10 mouse cellular contexts compared by ENCODE assay signal in genomic region chr3:99885187-99885811, GRCm38 (mm10). TPM values are rescaled to one million over a fixed set of nuclear protein-coding genes. Genes with fewer than 3 reads are reported as not detected.
DNase-seq lines count a peak whose midpoint lies in the region; ATAC-seq lines count a peak whose summit lies in the region.
"Had no signal": no experiment of that assay in that cellular context is flagged by ENCODE, and none has a peak within 500 bp of the region (broad histone marks: within the 10 kb centered on the region; RNA-seq: fewer than 3 reads in every experiment).

TSS of gene Spag17 (plus strand) at chr3:99885406.

- H3K4me3 ChIP-seq in forebrain, embryonic 13.5 days, result no peak within 1 kb of the TSS
- H3K4me3 ChIP-seq in forebrain, embryonic 12.5 days (replicated peaks), result no peak within 1 kb of the TSS
- H3K4me3 ChIP-seq in heart, embryonic 13.5 days, result no peak within 1 kb of the TSS
- H3K4me3 ChIP-seq: embryonic facial prominence, embryonic 15.5 days; myocyte had no signal

- DNase-seq in R1 (ENCODE audit: low read depth, low spot score), result peak; percentile 71
- DNase-seq in kidney, postnatal 14 days, result peak; percentile 65
- peak; percentile 66 to 72 for DNase-seq in lung, postnatal 4 days
- no peak for DNase-seq in frontal cortex, postnatal 14 days (ENCODE audit: low spot score in 2 of 2)

- no peaks in the 10 kb centered on the region for H3K36me3 ChIP-seq in forebrain, embryonic 13.5 days (ENCODE audit: poor library complexity, severe bottlenecking)
- no peaks in the 10 kb centered on the region for H3K36me3 ChIP-seq in forebrain, embryonic 12.5 days (replicated peaks)
- H3K36me3 ChIP-seq in heart, embryonic 13.5 days, result no peaks in the 10 kb centered on the region
- H3K36me3 ChIP-seq: embryonic facial prominence, embryonic 15.5 days had no signal

- no peak within 1 kb of the TSS for H3K4me2 ChIP-seq in forebrain, embryonic 13.5 days
- no peak within 1 kb of the TSS for H3K4me2 ChIP-seq in forebrain, embryonic 12.5 days
- H3K4me2 ChIP-seq in heart, embryonic 13.5 days, result peak within 1 kb of the TSS; percentile 47
- H3K4me2 ChIP-seq: embryonic facial prominence, embryonic 15.5 days had no signal

- H3K27ac ChIP-seq in forebrain, embryonic 13.5 days, result no peak within 1 kb of the TSS
- no peak within 1 kb of the TSS for H3K27ac ChIP-seq in forebrain, embryonic 12.5 days
- H3K27ac ChIP-seq in heart, embryonic 13.5 days (replicated peaks), result peak within 1 kb of the TSS; percentile 56; the same call in 1 of the 2 replicates
- H3K27ac ChIP-seq: embryonic facial prominence, embryonic 15.5 days had no signal

- no peaks in the 10 kb centered on the region for H3K9me3 ChIP-seq in forebrain, embryonic 13.5 days (replicated peaks)
- peaks cover 4% of the 10 kb centered on the region; the same call in 1 of the 2 replicates for H3K9me3 ChIP-seq in forebrain, embryonic 12.5 days
- H3K9me3 ChIP-seq in heart, embryonic 13.5 days, result peaks cover 2% of the 10 kb centered on the region; the same call in 1 of the 2 replicates
- H3K9me3 ChIP-seq: embryonic facial prominence, embryonic 15.5 days had no signal

- no peak within 1 kb of the TSS for H3K9ac ChIP-seq in forebrain, embryonic 13.5 days
- H3K9ac ChIP-seq in forebrain, embryonic 12.5 days, result no peak within 1 kb of the TSS
- no peak within 1 kb of the TSS for H3K9ac ChIP-seq in heart, embryonic 13.5 days
- H3K9ac ChIP-seq: embryonic facial prominence, embryonic 15.5 days had no signal

- peak; percentile 33; the same call in 1 of the 2 replicates for ATAC-seq in forebrain, embryonic 13.5 days
- no peak for ATAC-seq in forebrain, embryonic 12.5 days (ENCODE audit: low FRiP score)
- ATAC-seq in heart, embryonic 13.5 days (ENCODE audit: extremely low read depth, insufficient number of reproducible peaks, low FRiP score, low TSS enrichment), result no peak
- ATAC-seq in erythroid progenitor cell, adult 5-6 weeks (replicated peaks; ENCODE audit: low FRiP score, poor library complexity, severe bottlenecking), result no peak

- no peaks in the 10 kb centered on the region for H3K27me3 ChIP-seq in forebrain, embryonic 13.5 days
- H3K27me3 ChIP-seq in forebrain, embryonic 12.5 days, result no peaks in the 10 kb centered on the region
- H3K27me3 ChIP-seq in heart, embryonic 13.5 days (replicated peaks), result no peaks in the 10 kb centered on the region
- H3K27me3 ChIP-seq: embryonic facial prominence, embryonic 15.5 days had no signal

- H3K4me1 ChIP-seq in forebrain, embryonic 13.5 days, result no peaks in the 10 kb centered on the region
- H3K4me1 ChIP-seq in forebrain, embryonic 12.5 days, result no peaks in the 10 kb centered on the region
- peaks cover 15% of the 10 kb centered on the region for H3K4me1 ChIP-seq in heart, embryonic 13.5 days

- WGBS in forebrain, embryonic 13.5 days, result 44% methylated on average over 16 of the region's 16 CpGs
- 46% methylated on average over 16 of the region's 16 CpGs for WGBS in forebrain, embryonic 12.5 days
- WGBS in heart, embryonic 13.5 days, result 25% methylated on average over 16 of the region's 16 CpGs

RNA-seq across cellular contexts. Expression of gene Spag17, which starts in this region (rescaled TPM):
- 0.67 and 0.92 TPM in 2 replicates for polyA plus RNA-seq in forebrain, embryonic 13.5 days (2015; fragmentation: Nextera tagmentation; extraction: Ambion mirVana)
- 0.28 and 0.68 TPM in 2 replicates for polyA plus RNA-seq in forebrain, embryonic 12.5 days (2016; fragmentation: Nextera tagmentation; extraction: Ambion mirVana)
- 0.28 TPM in 1 of 2 replicates, not detected in the other for polyA plus RNA-seq in heart, embryonic 13.5 days (2015; fragmentation: Nextera tagmentation; extraction: Ambion mirVana)
- not detected in 2 replicates for total RNA-seq in erythroid progenitor cell, adult 5-6 weeks (2015; ENCODE audit: low replicate concordance)
- total RNA-seq in erythroid progenitor cell, adult 5-6 weeks (2017; ENCODE audit: low replicate concordance), result not detected in 2 replicates
- polyA plus RNA-seq: myocyte had no signal

Comparison
In these comparisons a context has a peak if more than half of its experiments do, and no peak if none do; other contexts are left out.
1. Peak in ATAC-seq in forebrain, embryonic 13.5 days; RNA of the gene not detected or under 1 TPM.
2. DNase-seq: peak in R1 (single experiment), kidney, postnatal 14 days (single experiment) and lung, postnatal 4 days (2 of 2); none in frontal cortex, postnatal 14 days (0 of 2).